Mouse (Mus musculus) lung, embryonic 16.5 days (tissue): ENCODE measurements around the gene Noc2l. TPM values are rescaled to one million over a fixed set of nuclear protein-coding genes. Genes with fewer than 3 reads are reported as not detected.

Experiments used
- ATAC-seq: fragments of 200-750 bp; cut with Nextera tagmentation; 2 replicates; pipeline ENCODE4 v1.8.0; 2017; ENCODE audit warnings: low read depth, mild to moderate bottlenecking, moderate library complexity
- H3K27ac ChIP-seq: fragments of 300-500 bp; sonication (generic); 2 replicates; pipeline ENCODE4 v1.5.1; 2014; ENCODE audit warnings: mild to moderate bottlenecking, control low read depth, low read length
- H3K27me3 ChIP-seq: fragments of 300-500 bp; sonication (generic); 2 replicates; pipeline ENCODE4 v1.6.1; 2014; ENCODE audit warnings: low read depth, low read length, mixed read lengths; ENCODE audit not compliant: control insufficient read depth, insufficient read depth
- H3K36me3 ChIP-seq: fragments of 300-500 bp; sonication (generic); 2 replicates; pipeline ENCODE4 v1.6.1; 2014; ENCODE audit warnings: low read length; ENCODE audit not compliant: control insufficient read depth, insufficient read depth
- H3K4me1 ChIP-seq: fragments of 300-500 bp; sonication (generic); replicated peaks from 2 replicates; pipeline ENCODE4 v1.6.1; 2014; ENCODE audit warnings: low read length, mixed read lengths; ENCODE audit not compliant: control insufficient read depth, insufficient read depth
- H3K4me2 ChIP-seq: fragments of 300-500 bp; sonication (generic); 2 replicates; pipeline ENCODE4 v1.6.1; 2014; ENCODE audit warnings: low read depth, low read length, control low read depth
- H3K4me3 ChIP-seq: fragments of 300-500 bp; sonication (generic); 2 replicates; pipeline ENCODE4 v1.5.1; 2014; ENCODE audit warnings: mild to moderate bottlenecking, low read length, control low read depth
- H3K9ac ChIP-seq: fragments of 300-500 bp; sonication (generic); 2 replicates; pipeline ENCODE4 v1.6.1; 2014; ENCODE audit warnings: low read length, control low read depth
- H3K9me3 ChIP-seq: fragments of 300-500 bp; sonication (generic); 2 replicates; pipeline ENCODE4 v1.6.1; 2016; ENCODE audit warnings: low read length; ENCODE audit not compliant: control insufficient read depth
- WGBS: fragments of 180-500 bp; shearing (Covaris S2); extraction: QIAGEN DNeasy Blood & Tissue Kit; methylation state at CpG from one replicate; pipeline ENCODE4 v1.1.7; 2014; 5-methylcytosine and 5-hydroxymethylcytosine counted together
- polyA plus RNA-seq: library from polyadenylated mRNA; unstranded; fragments of >200 nt; fragmentation: Nextera tagmentation; extraction: Ambion mirVana; gene quantifications from 2 replicates; pipeline ENCODE4 v1.2.1, GENCODE M21; 2015

The Noc2l gene
- polyA plus RNA-seq, 1 experiment from 2014 or later, result 51.3 TPM

DNA sequence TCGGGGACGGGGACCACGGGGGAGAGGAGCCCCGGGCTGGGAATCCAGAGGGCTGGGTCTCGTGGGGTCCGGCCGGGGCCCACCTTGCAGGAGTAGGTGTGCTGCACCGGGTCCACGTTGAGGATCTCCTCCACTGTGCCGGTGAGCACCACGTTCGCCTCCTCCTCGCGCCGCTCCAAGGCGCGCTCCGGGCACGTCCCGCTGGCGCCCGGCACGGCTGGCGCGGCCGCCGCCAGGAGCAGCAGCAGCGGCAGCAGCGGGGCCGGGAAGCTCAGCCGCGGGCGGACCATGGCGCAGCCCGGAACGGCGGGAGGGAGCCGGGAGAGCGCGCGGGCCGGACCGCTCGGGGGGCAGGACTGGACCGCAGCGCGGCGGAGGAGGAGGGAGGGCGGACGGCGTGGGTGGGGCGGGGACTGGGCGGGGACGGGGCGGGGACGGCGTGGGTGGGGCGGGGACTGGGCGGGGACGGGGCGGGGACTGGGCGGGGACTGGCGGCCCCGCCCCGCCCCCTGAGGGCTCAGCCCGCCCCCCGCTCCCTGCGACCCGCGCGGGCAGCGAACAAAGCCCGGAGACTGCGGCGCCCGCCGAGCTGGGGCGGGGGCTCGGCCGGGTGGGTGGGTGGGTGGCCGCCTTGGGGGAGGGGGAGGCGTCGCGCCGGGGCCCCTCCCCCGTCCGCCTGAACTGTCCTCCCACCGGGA, 38.5 kb upstream of the Noc2l start, which contains the start of gene Agrn:
Gene Agrn, minus strand, starts transcription at position 358 of the 698 bp plus-strand sequence.
- WGBS, result under 1% methylated on average over 41 of the region's 88 CpGs
- Histone ChIP-seq H3K9me3 (no peaks in the 10 kb centered on the region), H3K27me3 (no peaks in the 10 kb centered on the region), H3K4me2 (peak within 1 kb of the TSS; percentile 98), H3K9ac (peak within 1 kb of the TSS; percentile 90), H3K27ac (peak within 1 kb of the TSS; percentile 95), H3K4me3 (peak within 1 kb of the TSS; percentile 96), H3K36me3 (peaks cover 2% of the 10 kb centered on the region; the same call in 1 of the 2 replicates), H3K4me1 (peaks cover 36% of the 10 kb centered on the region)
- ATAC-seq, result peak; percentile 86

DNA sequence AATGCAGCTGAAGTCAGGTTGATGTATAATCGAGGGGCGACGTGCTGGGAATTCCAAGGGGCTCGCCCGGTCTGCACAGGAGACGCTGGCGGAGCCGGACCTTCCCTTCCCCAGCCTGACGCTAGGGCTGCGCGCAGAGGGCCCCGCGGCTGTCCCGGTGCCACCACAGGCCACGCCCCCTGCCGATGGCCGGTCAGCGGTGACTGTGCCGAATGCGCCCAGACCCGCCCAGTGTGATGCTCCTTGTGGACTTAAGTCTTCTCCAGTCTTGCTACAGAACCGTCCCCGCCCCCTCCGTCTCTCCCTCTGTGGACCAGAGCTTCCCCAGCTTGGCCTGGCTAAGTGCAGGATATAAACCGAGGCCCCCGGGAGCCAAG, 38.0 kb upstream of the Noc2l start:
- peaks cover 2% of the 10 kb centered on the region; the same call in 1 of the 2 replicates for H3K36me3 ChIP-seq
- H3K27ac ChIP-seq, result peak overlapping the region; percentile 95
- H3K4me2 ChIP-seq, result peak overlapping the region; percentile 70
- ATAC-seq, result peak; percentile 91
- peaks cover 38% of the 10 kb centered on the region for H3K4me1 ChIP-seq
- H3K9ac ChIP-seq, result peak overlapping the region; percentile 72
- peak overlapping the region; percentile 96 for H3K4me3 ChIP-seq
- H3K9me3 ChIP-seq, result no peaks in the 10 kb centered on the region
- H3K27me3 ChIP-seq, result peaks cover 4% of the 10 kb centered on the region; the same call in 1 of the 2 replicates
- 0% methylated on average over 19 of the region's 26 CpGs for WGBS

DNA sequence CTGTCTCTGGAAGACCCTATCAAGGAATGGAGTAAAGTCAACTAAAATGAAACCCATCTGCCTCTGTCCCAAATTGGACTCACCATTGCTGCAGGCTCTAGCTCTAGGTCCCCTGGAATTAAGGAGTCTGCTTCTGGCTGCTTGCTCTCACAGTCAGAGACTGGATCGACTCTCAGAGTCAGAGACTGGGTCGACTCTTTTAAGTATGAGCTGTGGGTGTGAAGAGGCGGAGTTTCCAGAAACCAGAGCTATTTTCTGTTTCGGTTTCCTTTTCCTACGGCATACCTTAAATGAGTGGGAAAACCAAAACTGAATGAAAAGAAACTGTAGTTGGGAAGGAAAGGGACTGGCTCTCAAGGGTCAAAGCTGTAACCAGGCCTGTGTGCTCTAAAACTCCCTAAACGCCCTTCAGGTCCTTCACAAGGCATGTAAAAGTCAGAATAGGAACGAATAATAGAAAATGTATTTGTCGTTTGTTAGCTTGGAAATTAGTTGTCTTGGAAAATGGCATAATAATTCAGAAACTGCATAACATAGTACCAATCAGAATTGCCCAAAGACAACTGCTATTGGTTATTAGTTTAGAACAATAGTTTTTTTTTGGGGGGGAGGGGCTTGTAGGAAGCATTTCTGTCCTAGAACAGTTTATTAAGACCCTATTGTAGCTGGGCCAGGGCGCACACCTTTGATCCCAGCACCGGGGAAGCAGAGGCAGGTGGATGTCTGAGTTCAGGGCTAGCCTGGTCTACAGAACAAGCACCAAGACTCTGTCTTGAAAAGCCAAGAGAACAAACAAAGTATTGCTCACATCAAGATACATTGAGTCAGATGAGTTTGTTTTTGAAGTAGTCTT, 35.0 kb upstream of the Noc2l start, which contains the start of gene Isg15:
Gene Isg15, minus strand, starts transcription at position 196 of the 853 bp plus-strand sequence.
- H3K36me3 ChIP-seq, result no peaks in the 10 kb centered on the region
- H3K4me1 ChIP-seq, result peaks cover 20% of the 10 kb centered on the region
- H3K4me2 ChIP-seq, result peak within 1 kb of the TSS; percentile 13
- H3K27me3 ChIP-seq, result peaks cover 15% of the 10 kb centered on the region; the same call in 1 of the 2 replicates
- no peak within 1 kb of the TSS for H3K9ac ChIP-seq
- WGBS, result 56% methylated on average over 10 of the region's 10 CpGs
- no peak for ATAC-seq
- H3K27ac ChIP-seq, result no peak within 1 kb of the TSS
- H3K4me3 ChIP-seq, result no peak within 1 kb of the TSS
- H3K9me3 ChIP-seq, result no peaks in the 10 kb centered on the region

DNA sequence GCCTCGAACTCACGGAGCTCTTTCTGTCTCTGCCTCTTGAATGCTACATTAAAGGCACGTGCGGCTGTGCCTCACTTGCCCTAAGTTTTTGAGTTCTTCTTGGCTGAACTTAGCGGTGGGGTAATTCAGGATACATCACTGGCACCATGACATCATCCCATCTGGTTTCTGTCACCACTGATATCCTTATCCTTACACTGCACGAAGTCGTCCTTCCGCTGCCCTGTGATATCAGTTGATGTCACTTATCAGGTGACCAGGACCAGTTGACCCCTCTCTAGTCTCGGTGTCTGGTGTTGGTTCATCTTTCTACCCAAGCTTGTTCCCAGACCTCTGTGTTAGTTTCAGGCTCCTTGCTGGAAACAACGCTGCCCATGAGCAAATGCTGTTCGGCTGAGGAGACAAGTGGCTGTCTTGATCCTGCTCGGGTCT, 33.3 kb upstream of the Noc2l start:
- no peaks in the 10 kb centered on the region for H3K9me3 ChIP-seq
- no peak for ATAC-seq
- H3K4me3 ChIP-seq, result peak overlapping the region; percentile 69
- 0 out of 2 replicates have a peak overlapping the region, but pooled peaks have one; percentile 27 for H3K27ac ChIP-seq
- WGBS, result 34% methylated on average over 12 of the region's 12 CpGs
- peak overlapping the region; percentile 65; the same call in 1 of the 2 replicates for H3K9ac ChIP-seq
- peaks cover 15% of the 10 kb centered on the region; the same call in 1 of the 2 replicates for H3K27me3 ChIP-seq
- no peaks in the 10 kb centered on the region for H3K36me3 ChIP-seq
- peaks cover 14% of the 10 kb centered on the region for H3K4me1 ChIP-seq
- H3K4me2 ChIP-seq, result peak overlapping the region; percentile 96

DNA sequence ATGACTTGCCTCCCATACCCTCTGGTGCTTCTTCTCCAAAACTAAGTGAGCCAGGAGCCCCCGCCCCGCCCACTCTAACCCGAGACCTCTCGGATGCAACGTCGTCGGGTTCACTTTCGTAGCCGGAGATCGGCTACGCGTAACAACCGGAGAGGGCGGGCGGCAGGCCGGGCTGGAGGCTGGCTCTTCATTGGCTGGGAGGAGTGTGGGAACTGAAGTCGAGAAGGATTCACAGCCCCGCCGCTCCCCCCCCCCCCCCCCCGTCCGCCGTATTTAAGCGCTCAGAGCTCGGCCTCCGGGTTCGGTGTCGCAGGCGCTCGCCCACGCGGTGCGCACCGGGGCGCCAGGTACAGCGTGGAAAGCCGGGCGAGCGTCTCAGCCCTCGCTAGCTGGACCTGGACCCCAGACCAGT, 32.8 kb upstream of the Noc2l start, which contains the start of gene AW011738:
Gene AW011738, plus strand, starts transcription at position 304 of the 412 bp plus-strand sequence.
- peak within 1 kb of the TSS; percentile 69 for H3K4me3 ChIP-seq
- WGBS, result 0% methylated on average over 33 of the region's 39 CpGs
- no peaks in the 10 kb centered on the region for H3K36me3 ChIP-seq
- peaks cover 14% of the 10 kb centered on the region for H3K4me1 ChIP-seq
- H3K9ac ChIP-seq, result peak within 1 kb of the TSS; percentile 65
- H3K4me2 ChIP-seq, result peak within 1 kb of the TSS; percentile 96
- peak within 1 kb of the TSS; percentile 38 for H3K27ac ChIP-seq
- ATAC-seq, result peak; percentile 82
- peaks cover 15% of the 10 kb centered on the region; the same call in 1 of the 2 replicates for H3K27me3 ChIP-seq
- H3K9me3 ChIP-seq, result no peaks in the 10 kb centered on the region

DNA sequence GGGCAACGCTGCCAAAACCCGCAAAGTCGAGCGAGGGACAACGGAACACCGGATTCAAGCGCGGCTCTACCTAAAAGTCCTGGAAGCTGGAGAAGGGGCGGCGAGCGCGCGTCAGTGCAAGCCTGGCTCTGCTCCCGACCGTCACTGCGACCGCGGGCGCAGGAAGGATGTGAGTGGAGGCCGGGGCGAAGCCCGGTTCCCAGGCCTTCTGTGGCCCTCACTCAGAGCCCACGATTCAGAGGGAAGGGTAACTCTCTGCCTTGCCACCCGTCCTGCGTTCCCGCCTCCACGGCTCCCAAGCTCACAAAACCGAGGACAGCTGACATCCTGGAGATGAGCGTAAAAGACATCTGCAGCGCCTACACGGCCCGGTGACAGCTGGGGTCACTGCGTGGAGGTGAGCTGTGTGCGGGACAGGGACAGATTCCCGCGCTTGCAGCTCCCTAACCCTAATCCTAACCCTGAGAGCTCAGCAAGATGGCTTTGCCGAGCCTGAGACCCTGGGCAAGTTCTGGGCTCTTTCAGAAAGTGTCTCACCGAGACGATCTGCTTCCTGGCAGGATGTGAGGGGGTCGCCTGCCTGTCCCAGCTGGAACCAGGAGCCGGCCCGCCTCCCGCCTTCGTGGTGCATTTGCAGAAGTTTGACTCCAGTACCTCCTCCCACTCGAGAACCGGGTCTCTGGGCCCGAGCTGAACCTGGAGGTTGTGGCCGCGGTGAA, 32.2 kb upstream of the Noc2l start:
- Histone ChIP-seq H3K4me2 (peak overlapping the region; percentile 96), H3K9ac (peak overlapping the region; percentile 65), H3K27ac (peak overlapping the region; percentile 38), H3K27me3 (peaks cover 15% of the 10 kb centered on the region; the same call in 1 of the 2 replicates), H3K9me3 (no peaks in the 10 kb centered on the region), H3K4me3 (peak overlapping the region; percentile 69), H3K4me1 (peaks cover 14% of the 10 kb centered on the region), H3K36me3 (no peaks in the 10 kb centered on the region)
- peak; percentile 53 for ATAC-seq
- under 1% methylated on average over 49 of the region's 49 CpGs for WGBS

DNA sequence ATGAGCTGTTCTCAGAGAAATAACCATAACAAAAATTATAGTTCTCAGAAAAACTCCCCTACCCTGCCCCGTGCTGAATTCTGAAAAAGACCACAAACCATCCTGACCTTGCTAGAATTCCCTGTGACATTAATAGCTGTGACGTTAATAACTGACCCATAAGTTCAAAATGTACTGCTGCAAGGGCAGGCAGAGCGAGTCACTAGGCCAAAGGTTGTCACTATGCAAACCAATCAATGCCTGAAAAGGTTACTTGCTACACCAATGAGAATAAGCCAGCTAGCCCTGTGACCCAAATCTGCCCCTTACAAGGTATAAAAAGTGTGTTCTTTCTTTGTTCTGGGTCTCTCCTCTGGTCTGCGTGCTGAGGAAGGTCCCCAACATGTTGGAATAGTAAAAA, 26.9 kb upstream of the Noc2l start:
- ATAC-seq, result no peak
- H3K9ac ChIP-seq, result no peak overlapping the region
- WGBS, result 76% methylated on average over 4 of the region's 4 CpGs
- H3K27ac ChIP-seq, result no peak overlapping the region
- H3K9me3 ChIP-seq, result no peaks in the 10 kb centered on the region
- H3K4me1 ChIP-seq, result peaks cover 5% of the 10 kb centered on the region
- no peaks in the 10 kb centered on the region for H3K36me3 ChIP-seq
- H3K4me2 ChIP-seq, result no peak overlapping the region
- peaks cover 5% of the 10 kb centered on the region; the same call in 1 of the 2 replicates for H3K27me3 ChIP-seq
- H3K4me3 ChIP-seq, result no peak overlapping the region

DNA sequence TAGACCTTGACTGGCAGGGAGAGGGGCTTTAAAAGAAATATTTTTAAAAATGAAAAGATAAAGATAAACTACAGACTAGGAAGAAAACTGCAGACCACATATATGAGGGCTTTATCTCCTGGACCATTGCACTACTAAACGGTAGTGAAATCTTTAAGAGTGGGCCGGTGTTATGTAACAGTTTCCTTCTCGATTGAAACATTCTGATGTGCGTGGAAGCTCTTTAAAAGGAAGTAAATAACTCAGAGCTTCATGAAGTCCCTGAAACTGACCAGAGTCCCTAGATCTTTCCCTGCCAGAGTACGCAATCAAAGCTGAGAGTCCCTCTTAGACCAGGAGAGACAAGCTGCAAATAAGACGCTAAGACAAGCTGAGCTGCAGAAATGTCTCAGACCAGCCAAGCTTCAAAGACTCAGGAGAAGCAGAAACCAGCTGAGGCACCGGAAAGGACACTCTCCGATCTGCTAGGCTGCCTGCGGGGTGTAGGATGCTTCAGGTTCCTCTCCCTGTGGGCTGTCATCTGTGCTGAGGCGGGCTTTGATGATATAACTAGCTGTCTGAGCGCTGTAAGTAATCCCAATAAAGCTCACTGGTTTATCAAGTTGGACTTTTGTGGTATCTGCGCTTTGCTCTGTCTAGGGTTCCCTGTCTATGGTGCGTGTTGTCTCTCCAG, 25.7 kb upstream of the Noc2l start:
- Histone ChIP-seq H3K4me1 (no peaks in the 10 kb centered on the region), H3K27ac (no peak overlapping the region), H3K9ac (no peak overlapping the region), H3K27me3 (no peaks in the 10 kb centered on the region), H3K36me3 (no peaks in the 10 kb centered on the region), H3K4me3 (no peak overlapping the region), H3K9me3 (no peaks in the 10 kb centered on the region), H3K4me2 (no peak overlapping the region)
- ATAC-seq, result no peak
- WGBS, result 63% methylated on average over 13 of the region's 13 CpGs
